8 mouse cellular contexts compared by ENCODE assay signal in genomic region chr15:5241304-5242201, GRCm38 (mm10). TPM values are rescaled to one million over a fixed set of nuclear protein-coding genes. Genes with fewer than 3 reads are reported as not detected.
DNase-seq lines count a peak whose midpoint lies in the region; ATAC-seq and TF ChIP-seq lines count a peak whose summit lies in the region.

No protein-coding gene starts in this region.

- no peaks in the 10 kb centered on the region for H3K9me3 ChIP-seq in ES-E14 (ENCODE audit: control insufficient read depth, insufficient read depth, low read depth, low read length)
- no peaks in the 10 kb centered on the region for H3K9me3 ChIP-seq in embryonic facial prominence, embryonic 15.5 days (replicated peaks)
- no peaks in the 10 kb centered on the region for H3K9me3 ChIP-seq in limb, embryonic 15.5 days
- H3K9me3 ChIP-seq in midbrain, postnatal 0 days (ENCODE audit: low read length): no peaks in the 10 kb centered on the region

- peak; percentile 67 for TF ChIP-seq CTCF in midbrain, postnatal 0 days (IDR thresholded peaks at IDR 0.05)

- peak overlapping the region; percentile 100 for H3K4me2 ChIP-seq in embryonic facial prominence, embryonic 15.5 days (replicated peaks)
- peak overlapping the region; percentile 100 for H3K4me2 ChIP-seq in limb, embryonic 15.5 days
- H3K4me2 ChIP-seq in midbrain, postnatal 0 days (ENCODE audit: low read depth, low read length, poor library complexity, severe bottlenecking): peak overlapping the region; percentile 90

- peaks cover 0 to 9% of the 10 kb centered on the region in 2 experiments; a peak in 1 of 4 replicates for H3K4me1 ChIP-seq in ES-E14 (ENCODE audit: control insufficient read depth in 2 of 2, insufficient read depth in 2 of 2, low read length in 2 of 2, poor library complexity in 1 of 2)
- H3K4me1 ChIP-seq in embryonic facial prominence, embryonic 15.5 days: peaks cover 29% of the 10 kb centered on the region
- peaks cover 42% of the 10 kb centered on the region for H3K4me1 ChIP-seq in limb, embryonic 15.5 days
- H3K4me1 ChIP-seq in midbrain, postnatal 0 days (ENCODE audit: insufficient read depth, low read length): 0 out of 2 replicates have a peak, but pooled peaks cover 6% of the 10 kb centered on the region

- in situ Hi-C loops in ES-E14 (cut with MboI; ENCODE audit: low sequenced_read_pairs in 2 of 2, unreplicated experiment in 2 of 2): loop anchor here (25.0 kb wide), 2 partner anchors 846 to 971 kb away; no protein-coding TSS in a partner anchor

- DNase-seq in adrenal gland, postnatal 10 days: peak; percentile 38
- no peak for DNase-seq in adrenal gland, adult 2 months
- DNase-seq in ES-E14 (ENCODE audit: low read depth, low spot score): no peak
- DNase-seq in heart, postnatal 14 days: peak; percentile 46 to 57
- peak; percentile 78 for DNase-seq in midbrain, postnatal 0 days (ENCODE audit: low spot score)
- peak; percentile 70 to 78 for DNase-seq in thymus, postnatal 36 days

- ATAC-seq in embryonic facial prominence, embryonic 15.5 days (ENCODE audit: insufficient number of reproducible peaks, low FRiP score, low TSS enrichment, low read depth): no peak
- no peak for ATAC-seq in limb, embryonic 15.5 days (ENCODE audit: insufficient number of reproducible peaks, low FRiP score, low TSS enrichment, low read depth)
- ATAC-seq in midbrain, postnatal 0 days (ENCODE audit: low FRiP score): peak; percentile 39; the same call in 1 of the 2 replicates

- peak overlapping the region; percentile 3; the same call in 1 of the 2 replicates for H3K9ac ChIP-seq in ES-E14 (ENCODE audit: insufficient read depth, low read depth, low read length, poor library complexity, severe bottlenecking)
- no peak overlapping the region for H3K9ac ChIP-seq in embryonic facial prominence, embryonic 15.5 days
- H3K9ac ChIP-seq in limb, embryonic 15.5 days: peak overlapping the region; percentile 48; the same call in 1 of the 2 replicates
- H3K9ac ChIP-seq in midbrain, postnatal 0 days (replicated peaks; ENCODE audit: low read length, poor library complexity, severe bottlenecking): peak overlapping the region; percentile 29; the same call in 1 of the 2 replicates

- peak overlapping the region; percentile 21 to 55 for H3K4me3 ChIP-seq in ES-E14 (ENCODE audit: insufficient read depth in 1 of 2, low read depth in 1 of 2, low read length in 2 of 2, poor library complexity in 1 of 2, severe bottlenecking in 1 of 2)
- peak overlapping the region; percentile 60 for H3K4me3 ChIP-seq in embryonic facial prominence, embryonic 15.5 days (replicated peaks)
- peak overlapping the region; percentile 60 for H3K4me3 ChIP-seq in limb, embryonic 15.5 days
- H3K4me3 ChIP-seq in midbrain, postnatal 0 days (ENCODE audit: low read depth, low read length): peak overlapping the region; percentile 42

- no peaks in the 10 kb centered on the region for H3K36me3 ChIP-seq in ES-E14 (ENCODE audit: control insufficient read depth, insufficient read depth, low read length, poor library complexity, severe bottlenecking)
- no peaks in the 10 kb centered on the region for H3K36me3 ChIP-seq in embryonic facial prominence, embryonic 15.5 days
- no peaks in the 10 kb centered on the region for H3K36me3 ChIP-seq in limb, embryonic 15.5 days
- H3K36me3 ChIP-seq in midbrain, postnatal 0 days (ENCODE audit: insufficient read depth, low read length): no peaks in the 10 kb centered on the region

- H3K27ac ChIP-seq in ES-E14 (ENCODE audit: insufficient read depth, low read depth, low read length, poor library complexity, severe bottlenecking): no peak overlapping the region
- no peak overlapping the region for H3K27ac ChIP-seq in embryonic facial prominence, embryonic 15.5 days (replicated peaks)
- H3K27ac ChIP-seq in limb, embryonic 15.5 days: no peak overlapping the region
- H3K27ac ChIP-seq in midbrain, postnatal 0 days (ENCODE audit: low read depth, low read length): no peak overlapping the region

- intact Hi-C loops in heart, postnatal 14 days (cut with DNase I): loop anchor here (5.0 to 10.0 kb wide), 3 partner anchors 103 to 966 kb away; no protein-coding TSS in a partner anchor

- 27% methylated on average over 12 of the region's 12 CpGs for WGBS in embryonic facial prominence, embryonic 15.5 days
- 20% methylated on average over 12 of the region's 12 CpGs for WGBS in limb, embryonic 15.5 days
- WGBS in midbrain, postnatal 0 days: 23% methylated on average over 12 of the region's 12 CpGs

- peaks cover 40% of the 10 kb centered on the region for H3K27me3 ChIP-seq in embryonic facial prominence, embryonic 15.5 days
- peaks cover 24% of the 10 kb centered on the region for H3K27me3 ChIP-seq in limb, embryonic 15.5 days
- peaks cover 33% of the 10 kb centered on the region for H3K27me3 ChIP-seq in midbrain, postnatal 0 days (ENCODE audit: insufficient read depth, low read length)

TF ChIP-seq in ES-E14, 5 proteins besides CTCF, POLR2A, EP300 and RAD21:
- no peak for TF ChIP-seq ZNF384 (IDR thresholded peaks at IDR 0.05; ENCODE audit: low read depth, low read length)
- TF ChIP-seq ZC3H11A (IDR thresholded peaks at IDR 0.05; ENCODE audit: borderline replicate concordance, low read depth, low read length): no peak
- TF ChIP-seq MAFK (IDR thresholded peaks at IDR 0.05; ENCODE audit: insufficient read depth, low read depth, low read length): no peak
- TF ChIP-seq CHD2 (IDR thresholded peaks at IDR 0.05; ENCODE audit: low read depth, low read length): no peak
- TF ChIP-seq HCFC1 (IDR thresholded peaks at IDR 0.05; ENCODE audit: borderline replicate concordance, insufficient read depth, low read length): no peak

RNA-seq across cellular contexts. Expression of gene Ptger4, which starts 2.4 kb away (rescaled TPM):
- 1 to 10 TPM; 4.1 to 5.6 TPM for total RNA-seq in adrenal gland, postnatal 10 days (2021)
- total RNA-seq in adrenal gland, adult 2 months (2021): 1 to 10 TPM; 1.2 to 1.3 TPM
- 4.4 and 5.5 TPM in 2 replicates for polyA plus RNA-seq in adrenal gland, adult 2 months (2012; rRNA removed)
- total RNA-seq in ES-E14 (2012; rRNA removed): 1.6 and 2.0 TPM in 2 replicates
- 5.0 and 5.7 TPM in 2 replicates for polyA plus RNA-seq in embryonic facial prominence, embryonic 15.5 days (2015; fragmentation: Nextera tagmentation; extraction: Ambion mirVana)
- 1 to 10 TPM; 2.8 to 3.0 TPM for total RNA-seq in heart, postnatal 14 days (2021)
- 5.0 and 5.6 TPM in 2 replicates for polyA plus RNA-seq in limb, embryonic 15.5 days (2015; fragmentation: Nextera tagmentation; extraction: Ambion mirVana)
- total RNA-seq in midbrain, postnatal 0 days (2014; rRNA removed): 1.9 and 2.5 TPM in 2 replicates
- polyA plus RNA-seq in midbrain, postnatal 0 days (2015; fragmentation: Nextera tagmentation; extraction: Ambion mirVana): 1.7 and 2.0 TPM in 2 replicates

RNA-seq across cellular contexts. Expression of gene Ttc33, which starts 56.2 kb away (rescaled TPM):
- 10 to 100 TPM; 32.7 to 35.4 TPM for total RNA-seq in adrenal gland, postnatal 10 days (2021)
- total RNA-seq in adrenal gland, adult 2 months (2021): 10 to 100 TPM; 52.5 to 63.2 TPM
- 0.66 and 1.2 TPM in 2 replicates for polyA plus RNA-seq in adrenal gland, adult 2 months (2012; rRNA removed)
- 24.2 and 25.2 TPM in 2 replicates for total RNA-seq in ES-E14 (2012; rRNA removed)
- polyA plus RNA-seq in embryonic facial prominence, embryonic 15.5 days (2015; fragmentation: Nextera tagmentation; extraction: Ambion mirVana): 37.7 and 40.2 TPM in 2 replicates
- total RNA-seq in heart, postnatal 14 days (2021): 10 to 100 TPM; 30.6 to 33.4 TPM
- polyA plus RNA-seq in limb, embryonic 15.5 days (2015; fragmentation: Nextera tagmentation; extraction: Ambion mirVana): 34.8 and 37.8 TPM in 2 replicates
- 31.2 and 35.9 TPM in 2 replicates for total RNA-seq in midbrain, postnatal 0 days (2014; rRNA removed)
- 45.8 and 51.0 TPM in 2 replicates for polyA plus RNA-seq in midbrain, postnatal 0 days (2015; fragmentation: Nextera tagmentation; extraction: Ambion mirVana)

Comparison
In these comparisons a context has a peak if more than half of its experiments do, and no peak if none do; other contexts are left out.
1. DNase-seq: peak in adrenal gland, postnatal 10 days (single experiment), heart, postnatal 14 days (2 of 2), midbrain, postnatal 0 days (single experiment) and thymus, postnatal 36 days (2 of 2); none in adrenal gland, adult 2 months (single experiment) and ES-E14 (single experiment).
2. Peak in every context shown above with its lines, with median percentiles within 50 percentile points of each other: H3K4me3 ChIP-seq and H3K4me2 ChIP-seq.